8 mouse cellular contexts compared by ENCODE assay signal in the genomic region with DNA sequence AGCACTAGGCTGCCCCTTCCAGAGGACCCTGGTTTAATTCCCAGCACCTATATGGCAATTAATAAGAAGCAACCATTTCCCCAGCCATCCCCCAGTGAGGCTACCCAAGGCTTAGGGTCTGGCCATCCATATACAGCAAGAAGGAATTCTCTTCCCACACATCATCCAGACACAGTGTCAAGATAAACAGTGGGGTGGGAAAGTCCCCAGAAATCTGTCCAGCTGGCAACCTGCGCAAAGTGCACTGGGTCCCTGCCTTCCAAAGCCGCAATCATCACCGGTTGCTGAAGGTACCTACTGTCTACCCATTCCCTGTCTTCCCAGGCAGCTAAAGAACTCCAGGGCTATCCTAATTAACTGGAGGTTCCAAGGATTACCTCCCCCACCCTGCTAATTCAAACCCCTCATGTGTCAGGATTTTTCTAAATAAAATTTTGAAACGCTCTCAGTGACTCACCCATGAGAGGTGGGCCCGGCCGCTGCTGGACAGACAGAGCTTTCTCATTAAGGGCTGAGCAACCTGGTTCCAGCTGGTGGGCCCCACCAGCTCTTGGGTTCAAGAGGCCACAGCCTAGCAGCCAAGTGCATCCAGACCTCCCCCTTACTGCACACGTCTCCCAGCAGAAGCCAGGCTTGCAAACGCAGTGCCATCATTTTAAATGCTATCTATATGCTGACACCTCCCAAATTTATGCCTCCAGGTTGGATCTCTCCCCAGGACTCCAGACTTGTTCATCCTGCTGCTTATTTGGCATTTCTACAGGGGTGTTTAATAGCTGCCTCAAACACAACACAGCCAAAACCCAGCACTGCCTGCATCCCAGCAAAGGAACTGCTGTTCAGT. TPM values are rescaled to one million over a fixed set of nuclear protein-coding genes. Genes with fewer than 3 reads are reported as not detected.
A peak's percentile ranks its signal among the peaks of the same experiment; 100 is the strongest.
DNase-seq lines count a peak whose midpoint lies in the region; ATAC-seq and TF ChIP-seq lines count a peak whose summit lies in the region.
"Had no signal": no experiment of that assay in that cellular context is flagged by ENCODE, and none has a peak within 500 bp of the region (broad histone marks: within the 10 kb centered on the region; RNA-seq: fewer than 3 reads in every experiment).

No protein-coding gene starts in this region.

- H3K27me3 ChIP-seq in kidney, embryonic 15.5 days: no peaks in the 10 kb centered on the region
- H3K27me3 ChIP-seq in liver, embryonic 15.5 days: no peaks in the 10 kb centered on the region
- H3K27me3 ChIP-seq: lung, embryonic 15.5 days had no signal

- 0 out of 2 replicates have a peak overlapping the region, but pooled peaks have one; percentile 11 for H3K9ac ChIP-seq in kidney, embryonic 15.5 days
- peak overlapping the region; percentile 43 for H3K9ac ChIP-seq in liver, embryonic 15.5 days
- H3K9ac ChIP-seq: lung, embryonic 15.5 days had no signal

- no peak overlapping the region for H3K4me3 ChIP-seq in kidney, embryonic 15.5 days (replicated peaks)
- no peak overlapping the region for H3K4me3 ChIP-seq in embryonic fibroblast, embryonic 13.5 days (ENCODE audit: insufficient read depth, low read length)
- peak overlapping the region; percentile 39 for H3K4me3 ChIP-seq in liver, embryonic 15.5 days (replicated peaks)
- H3K4me3 ChIP-seq: lung, embryonic 15.5 days had no signal

- ATAC-seq in kidney, embryonic 15.5 days (replicated peaks; ENCODE audit: low FRiP score): 0 out of 2 replicates have a peak, but pooled peaks have one; percentile 19
- ATAC-seq in liver, embryonic 15.5 days (ENCODE audit: insufficient read depth): no peak

- no peaks in the 10 kb centered on the region for H3K9me3 ChIP-seq in kidney, embryonic 15.5 days (replicated peaks)
- H3K9me3 ChIP-seq in liver, embryonic 15.5 days (replicated peaks): no peaks in the 10 kb centered on the region
- H3K9me3 ChIP-seq: lung, embryonic 15.5 days had no signal

- DNase-seq in kidney, postnatal 25 days: no peak
- peak; percentile 22 for DNase-seq in adipocyte (ENCODE audit: low spot score)
- DNase-seq in adrenal gland, postnatal 14 days: no peak
- DNase-seq in right cerebral cortex, postnatal 36 days (ENCODE audit: low spot score in 2 of 2): no peak

- H3K36me3 ChIP-seq in kidney, embryonic 15.5 days: peaks cover 35% of the 10 kb centered on the region
- peaks cover 85% of the 10 kb centered on the region for H3K36me3 ChIP-seq in liver, embryonic 15.5 days (replicated peaks)

- no peak for TF ChIP-seq CTCF in embryonic fibroblast, embryonic 13.5 days (IDR thresholded peaks at IDR 0.05; ENCODE audit: borderline replicate concordance, insufficient read depth, low read length)

- 47% methylated on average over 8 of the region's 8 CpGs for WGBS in kidney, embryonic 15.5 days
- WGBS in liver, embryonic 15.5 days (ENCODE audit: insufficient replicate concordance): 84% methylated on average over 8 of the region's 8 CpGs

- peaks cover 61% of the 10 kb centered on the region for H3K4me1 ChIP-seq in kidney, embryonic 15.5 days
- H3K4me1 ChIP-seq in embryonic fibroblast, embryonic 13.5 days (ENCODE audit: control insufficient read depth, insufficient read depth, low read length): peaks cover 14% of the 10 kb centered on the region
- peaks cover 100% of the 10 kb centered on the region for H3K4me1 ChIP-seq in liver, embryonic 15.5 days (replicated peaks)

- no peak for TF ChIP-seq POLR2A in embryonic fibroblast, embryonic 13.5 days (IDR thresholded peaks at IDR 0.05; ENCODE audit: low read depth, low read length)

- no peak overlapping the region for H3K4me2 ChIP-seq in kidney, embryonic 15.5 days
- peak overlapping the region; percentile 66 for H3K4me2 ChIP-seq in liver, embryonic 15.5 days
- H3K4me2 ChIP-seq: lung, embryonic 15.5 days had no signal

- H3K27ac ChIP-seq in kidney, embryonic 15.5 days: peak overlapping the region; percentile 48; the same call in 1 of the 2 replicates
- H3K27ac ChIP-seq in embryonic fibroblast, embryonic 13.5 days (ENCODE audit: insufficient read depth, low read length): peak overlapping the region; percentile 8; the same call in 1 of the 2 replicates
- H3K27ac ChIP-seq in liver, embryonic 15.5 days (replicated peaks): peak overlapping the region; percentile 95

RNA-seq across cellular contexts. Expression of gene Tmcc2, which starts 14.6 kb away (rescaled TPM):
- 11.9 and 15.5 TPM in 2 replicates for polyA plus RNA-seq in kidney, embryonic 15.5 days (2015; fragmentation: Nextera tagmentation; extraction: Ambion mirVana)
- 11.6 and 12.6 TPM in 2 replicates for polyA plus RNA-seq in embryonic fibroblast, embryonic 13.5 days (2011; ENCODE audit: insufficient read length, low read depth, missing spikeins)
- polyA plus RNA-seq in liver, embryonic 15.5 days (2015; fragmentation: Nextera tagmentation; extraction: Ambion mirVana): 598 and 710 TPM in 2 replicates
- 12.1 and 26.9 TPM in 2 replicates for total RNA-seq in adrenal gland, postnatal 14 days (2021)

RNA-seq across cellular contexts. Expression of gene Dstyk, which starts 40.9 kb away (rescaled TPM):
- 15.2 and 15.5 TPM in 2 replicates for polyA plus RNA-seq in kidney, embryonic 15.5 days (2015; fragmentation: Nextera tagmentation; extraction: Ambion mirVana)
- polyA plus RNA-seq in embryonic fibroblast, embryonic 13.5 days (2011; ENCODE audit: insufficient read length, low read depth, missing spikeins): 18.0 and 23.3 TPM in 2 replicates
- 4.5 and 5.3 TPM in 2 replicates for polyA plus RNA-seq in liver, embryonic 15.5 days (2015; fragmentation: Nextera tagmentation; extraction: Ambion mirVana)
- 20.1 and 23.2 TPM in 2 replicates for total RNA-seq in adrenal gland, postnatal 14 days (2021)

Comparison
In these comparisons a context has a peak if more than half of its experiments do, and no peak if none do; other contexts are left out.
1. H3K27ac ChIP-seq: peak in every context shown above with its lines; median percentile 95 in liver, embryonic 15.5 days; 48 in kidney, embryonic 15.5 days; 8 in embryonic fibroblast, embryonic 13.5 days.
2. RNA of gene Tmcc2, which starts 14.6 kb away (polyA plus RNA-seq): 598 to 710 TPM in liver, embryonic 15.5 days; 11.9 to 15.5 TPM in kidney, embryonic 15.5 days and 11.6 to 12.6 TPM in embryonic fibroblast, embryonic 13.5 days; every median in the first group is over 10 times any median in the second.